Mouse (Mus musculus): ENCODE data around the gene Elmsan1. TPM values are rescaled to one million over a fixed set of nuclear protein-coding genes. Genes with fewer than 3 reads are reported as not detected.
A peak's percentile ranks its signal among the peaks of the same experiment; 100 is the strongest.

The Elmsan1 gene
- polyA plus RNA-seq, 1 experiment from 2014 or later = 9.9 TPM

GRCm38 (mm10) chr12:84100071-84100470 is 118.6 kb downstream of the Elmsan1 start:
- H3K27me3 ChIP-seq = no peaks in the 10 kb centered on the region
- H3K4me1 ChIP-seq = 0 out of 2 replicates have a peak, but pooled peaks cover 4% of the 10 kb centered on the region
- peaks cover 5% of the 10 kb centered on the region; the same call in 1 of the 2 replicates for H3K9me3 ChIP-seq
- WGBS = 82% methylated on average over 1 of the region's 1 CpGs
- peak overlapping the region; percentile 74 for H3K4me2 ChIP-seq (replicated peaks)
- no peaks in the 10 kb centered on the region for H3K36me3 ChIP-seq
- H3K27ac ChIP-seq = no peak overlapping the region
- H3K4me3 ChIP-seq = no peak overlapping the region
- ATAC-seq (ENCODE audit: low FRiP score, low read depth) = no peak
- H3K9ac ChIP-seq = no peak overlapping the region

DNA sequence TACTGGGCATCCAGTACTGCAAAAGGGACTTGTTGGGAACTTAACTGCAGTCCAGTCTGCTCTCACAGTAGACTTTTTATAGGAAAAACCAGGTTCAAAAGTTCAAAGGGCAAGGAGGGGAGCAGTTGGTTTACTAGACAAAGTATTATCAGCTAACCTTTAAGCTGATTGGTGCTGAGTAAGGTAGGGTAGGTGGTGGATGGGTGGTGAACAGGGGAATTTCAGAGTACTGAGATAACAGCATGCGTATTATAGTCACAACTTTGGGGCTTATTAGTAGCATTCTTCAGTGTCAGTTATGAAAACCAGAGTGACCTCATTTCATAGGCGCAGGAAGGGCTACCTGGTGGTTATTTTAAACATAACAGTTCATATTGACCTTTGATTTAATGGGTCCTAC is 119.1 kb downstream of the Elmsan1 start:
- Histone ChIP-seq H3K4me2 (replicated peaks) (no peak overlapping the region), H3K9ac (no peak overlapping the region), H3K4me3 (no peak overlapping the region), H3K9me3 (peaks cover 6% of the 10 kb centered on the region; the same call in 1 of the 2 replicates), H3K27me3 (no peaks in the 10 kb centered on the region), H3K27ac (no peak overlapping the region), H3K4me1 (0 out of 2 replicates have a peak, but pooled peaks cover 4% of the 10 kb centered on the region), H3K36me3 (no peaks in the 10 kb centered on the region)
- WGBS = 94% methylated on average over 2 of the region's 2 CpGs
- no peak for ATAC-seq (ENCODE audit: low FRiP score, low read depth)

Other genes starting within 250 kb of the Elmsan1 start
- gene Heatr4, start 234.0 kb downstream of the Elmsan1 start, polyA plus RNA-seq (2015; fragmentation: Nextera tagmentation; extraction: Ambion mirVana) = not detected in 2 replicates
- 21.1 and 25.0 TPM in 2 replicates for gene Acot2, start 231.0 kb downstream of the Elmsan1 start, polyA plus RNA-seq (2015; fragmentation: Nextera tagmentation; extraction: Ambion mirVana)
- 33.7 and 38.6 TPM in 2 replicates for gene Acot1, start 209.4 kb downstream of the Elmsan1 start, polyA plus RNA-seq (2015; fragmentation: Nextera tagmentation; extraction: Ambion mirVana)
- gene Acot4, start 180.5 kb downstream of the Elmsan1 start, polyA plus RNA-seq (2015; fragmentation: Nextera tagmentation; extraction: Ambion mirVana) = 0.23 and 0.63 TPM in 2 replicates
- gene Gm49366, start 179.9 kb downstream of the Elmsan1 start, polyA plus RNA-seq (2015; fragmentation: Nextera tagmentation; extraction: Ambion mirVana) = not detected in 2 replicates
- 0.17 and 0.20 TPM in 2 replicates for gene Acot3, start 166.7 kb downstream of the Elmsan1 start, polyA plus RNA-seq (2015; fragmentation: Nextera tagmentation; extraction: Ambion mirVana)
- gene Acot5, start 149.6 kb downstream of the Elmsan1 start, polyA plus RNA-seq (2015; fragmentation: Nextera tagmentation; extraction: Ambion mirVana) = not detected in 2 replicates
- gene Acot6, start 118.2 kb downstream of the Elmsan1 start, polyA plus RNA-seq (2015; fragmentation: Nextera tagmentation; extraction: Ambion mirVana) = 1.1 and 1.3 TPM in 2 replicates
- 6.1 and 7.8 TPM in 2 replicates for gene Dnal1, start 104.5 kb downstream of the Elmsan1 start, polyA plus RNA-seq (2015; fragmentation: Nextera tagmentation; extraction: Ambion mirVana)
- gene Pnma1, start 70.4 kb downstream of the Elmsan1 start, polyA plus RNA-seq (2015; fragmentation: Nextera tagmentation; extraction: Ambion mirVana) = 1.0 and 1.4 TPM in 2 replicates
- gene Ptgr2, start 66.4 kb upstream of the Elmsan1 start, polyA plus RNA-seq (2015; fragmentation: Nextera tagmentation; extraction: Ambion mirVana) = 12.1 and 12.7 TPM in 2 replicates
- 97.3 and 102 TPM in 2 replicates for gene Zfp410, start 98.0 kb upstream of the Elmsan1 start, polyA plus RNA-seq (2015; fragmentation: Nextera tagmentation; extraction: Ambion mirVana)
- 47.4 and 50.7 TPM in 2 replicates for gene Coq6, start 142.8 kb upstream of the Elmsan1 start, polyA plus RNA-seq (2015; fragmentation: Nextera tagmentation; extraction: Ambion mirVana)
- gene Fam161b, start 143.0 kb upstream of the Elmsan1 start, polyA plus RNA-seq (2015; fragmentation: Nextera tagmentation; extraction: Ambion mirVana) = 3.8 and 4.5 TPM in 2 replicates
- gene Entpd5, start 190.1 kb upstream of the Elmsan1 start, polyA plus RNA-seq (2015; fragmentation: Nextera tagmentation; extraction: Ambion mirVana) = 10.2 and 11.6 TPM in 2 replicates
- 1.0 and 1.3 TPM in 2 replicates for gene Bbof1, start 190.2 kb upstream of the Elmsan1 start, polyA plus RNA-seq (2015; fragmentation: Nextera tagmentation; extraction: Ambion mirVana)
- gene Rnf113a2, start 198.3 kb upstream of the Elmsan1 start, polyA plus RNA-seq (2015; fragmentation: Nextera tagmentation; extraction: Ambion mirVana) = 27.8 and 27.9 TPM in 2 replicates
- 35.6 and 36.5 TPM in 2 replicates for gene Aldh6a1, start 232.1 kb upstream of the Elmsan1 start, polyA plus RNA-seq (2015; fragmentation: Nextera tagmentation; extraction: Ambion mirVana)
- 26.8 and 27.5 TPM in 2 replicates for gene Lin52, start 232.5 kb upstream of the Elmsan1 start, polyA plus RNA-seq (2015; fragmentation: Nextera tagmentation; extraction: Ambion mirVana)

Data from limb, embryonic 13.5 days (tissue).